Mouse (Mus musculus) kidney, adult 18-20 months (tissue): ENCODE results near the gene Nudt15.
"Not testable (repeated sequence)": the region's sequence is repeated elsewhere in the genome, so short reads cannot be mapped to it uniquely, and the experiment has no call there.

Experiments used
- DNase-seq: peaks from one replicate; pipeline ENCODE4 v3.0.0; 2021

Nudt15 gene

DNA sequence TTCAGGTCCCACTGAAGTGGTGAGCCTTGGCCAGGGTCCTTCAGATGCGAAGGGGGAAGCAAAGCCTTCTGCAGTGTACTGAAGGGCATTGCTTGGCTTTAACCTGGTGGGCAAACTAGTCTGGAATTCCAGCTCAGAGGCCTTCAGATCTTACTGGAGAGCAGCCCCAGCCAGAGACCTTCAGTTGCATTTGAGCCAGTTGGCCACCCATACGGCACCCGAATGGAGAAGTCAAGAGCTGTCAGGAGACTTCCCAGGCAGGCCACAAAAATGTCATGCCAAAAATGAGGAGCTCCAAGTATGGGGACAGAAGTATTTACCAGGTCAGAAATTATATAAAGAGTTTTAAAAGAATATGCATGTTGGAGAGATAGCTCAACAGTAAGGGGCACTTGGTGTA, at the start of gene Nudt15:
Nudt15 (minus strand) TSS at position 192 of the 400 bp plus-strand sequence.
- no peak for DNase-seq

DNA sequence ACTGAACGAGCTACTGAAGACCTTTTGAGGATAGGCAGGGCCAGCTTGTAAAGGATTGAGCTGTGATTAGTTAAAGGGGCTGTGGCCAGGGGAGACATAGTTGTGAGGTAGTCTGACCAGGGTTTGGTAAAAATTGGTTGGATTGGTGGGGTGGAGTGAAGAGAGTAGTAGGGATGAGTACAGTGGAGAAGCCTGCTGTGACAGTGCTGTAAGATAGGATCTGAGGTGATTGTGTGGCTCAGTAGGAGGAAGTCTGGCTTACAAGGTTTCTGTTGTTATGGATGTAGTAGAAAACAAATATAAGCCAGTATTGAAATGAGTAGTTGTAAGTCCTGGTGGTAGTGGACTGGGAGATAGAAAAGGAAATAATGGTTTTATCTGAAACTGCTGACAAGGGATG, 44.1 kb upstream of the Nudt15 start:
- no peak for DNase-seq

DNA sequence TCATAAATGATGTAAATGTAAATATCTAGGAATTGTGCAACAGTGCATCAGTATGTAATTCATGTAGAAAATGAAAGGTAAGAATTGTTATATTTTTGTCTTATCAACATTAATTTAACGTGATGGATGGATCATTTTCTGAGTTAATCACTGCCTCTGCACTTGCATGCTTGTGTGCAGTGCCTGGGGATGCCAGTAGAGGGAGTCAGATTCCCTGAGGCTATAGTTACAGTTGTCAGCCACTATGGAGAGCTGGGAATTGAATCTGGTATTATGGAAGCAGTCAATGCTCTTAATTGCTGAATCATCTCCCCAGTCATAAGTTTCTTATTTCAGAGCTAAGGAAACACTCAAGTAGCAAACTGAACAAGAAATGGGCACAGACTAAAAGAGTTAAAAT, 40.0 kb upstream of the Nudt15 start:
- DNase-seq: no peak

DNA sequence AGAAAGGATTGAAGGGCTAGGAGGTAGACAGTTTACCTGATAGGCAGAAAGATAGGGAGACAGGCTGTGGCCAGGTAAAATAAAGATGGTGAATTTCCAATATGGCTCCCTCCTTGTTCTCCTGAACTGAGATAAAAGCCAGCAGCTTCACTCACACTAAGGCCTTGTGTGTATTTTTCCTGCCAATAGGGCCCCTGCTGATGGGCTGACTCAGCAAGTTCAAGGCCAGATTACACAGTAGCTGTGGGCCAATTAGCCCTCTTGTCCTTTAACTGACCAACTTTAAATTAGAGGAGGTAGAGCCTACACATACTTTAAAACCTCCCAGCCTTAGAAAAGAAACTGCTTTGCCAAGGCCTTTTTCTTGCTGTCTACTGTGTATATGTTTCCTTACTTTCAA, 28.3 kb upstream of the Nudt15 start:
- no peak for DNase-seq

DNA sequence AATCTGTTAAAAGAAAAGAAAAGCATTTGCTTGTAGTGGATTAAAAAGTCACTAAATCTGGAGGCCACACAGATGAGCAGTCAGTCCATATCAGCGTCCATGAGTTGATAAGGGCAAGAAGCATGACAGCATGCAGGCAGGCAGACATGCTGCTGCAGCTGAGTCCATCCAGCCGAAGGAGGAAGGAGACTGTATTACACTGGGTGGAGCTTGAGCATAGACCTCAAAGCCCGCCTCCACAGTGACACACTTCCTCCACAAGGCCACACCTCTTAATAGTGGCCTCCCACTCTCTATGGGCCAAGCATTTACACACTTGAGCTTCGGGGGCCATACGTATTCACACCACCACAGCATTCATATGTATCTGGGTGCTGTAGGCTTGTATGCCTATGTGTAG, 26.0 kb upstream of the Nudt15 start:
- DNase-seq: no peak

DNA sequence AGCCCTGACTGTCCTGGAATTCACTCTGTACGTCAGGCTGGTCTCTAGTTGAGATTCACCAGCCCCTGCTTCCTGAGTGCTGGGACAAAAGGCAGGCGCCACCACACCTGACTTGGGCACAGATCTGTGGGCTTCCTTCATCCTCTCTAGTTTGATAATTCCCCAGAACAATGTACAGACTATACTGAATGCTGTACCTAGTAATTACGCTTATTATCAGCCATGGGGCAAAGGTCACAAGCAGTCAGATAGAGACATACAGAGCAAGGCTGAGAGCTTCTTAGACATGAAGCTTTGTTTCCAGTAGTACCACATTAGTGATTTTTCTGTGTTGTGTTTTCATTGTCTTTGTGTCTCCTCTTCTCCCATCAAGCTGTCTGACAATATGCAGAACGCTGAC, 23.1 kb upstream of the Nudt15 start:
- no peak for DNase-seq

DNA sequence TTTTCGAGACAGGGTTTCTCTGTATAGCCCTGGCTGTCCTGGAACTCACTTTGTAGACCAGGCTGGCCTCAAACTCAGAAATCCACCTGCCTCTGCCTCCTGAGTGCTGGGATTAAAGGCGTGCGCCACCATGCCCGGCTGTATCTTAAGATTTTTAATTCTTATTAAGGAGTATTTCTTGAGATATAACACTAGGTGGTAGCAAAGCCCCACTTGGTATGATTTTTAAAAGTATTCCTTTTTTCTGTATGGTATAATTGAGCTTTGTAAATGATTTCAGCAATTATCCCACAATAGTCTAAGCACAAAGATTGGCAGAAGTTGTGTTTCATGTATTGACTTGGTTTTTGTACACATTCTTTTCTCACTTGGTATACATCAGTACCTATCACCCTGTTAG, 21.8 kb upstream of the Nudt15 start:
- not testable (repeated sequence) for DNase-seq

DNA sequence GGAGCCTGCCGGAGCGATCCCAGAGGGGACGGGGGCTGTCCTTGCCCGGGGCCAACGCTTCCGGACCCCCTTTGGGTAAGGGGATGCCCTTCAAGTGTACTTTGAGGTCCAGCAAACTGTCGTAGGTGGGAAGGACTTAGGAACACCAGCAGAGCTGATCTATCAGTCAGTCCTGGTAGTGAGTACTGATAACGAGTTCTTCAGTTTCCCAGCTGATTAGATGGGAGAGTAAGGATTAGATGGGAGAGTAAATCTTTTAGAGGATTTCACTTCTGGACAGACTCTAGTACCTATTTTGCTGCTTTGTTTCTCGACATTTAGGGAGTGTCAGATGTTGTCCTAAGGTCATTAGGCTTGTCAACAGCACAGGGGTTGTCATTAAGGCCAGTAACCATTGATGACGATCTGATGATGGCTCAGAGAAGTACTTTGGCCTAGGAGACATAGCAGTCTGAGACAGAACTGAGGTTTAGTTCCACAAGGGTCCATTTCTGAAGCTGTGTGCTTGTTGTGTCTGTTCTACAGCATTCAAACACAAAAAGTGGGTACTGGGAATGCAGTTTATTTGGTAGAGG, 5.2 kb upstream of the Nudt15 start:
- no peak for DNase-seq

DNA sequence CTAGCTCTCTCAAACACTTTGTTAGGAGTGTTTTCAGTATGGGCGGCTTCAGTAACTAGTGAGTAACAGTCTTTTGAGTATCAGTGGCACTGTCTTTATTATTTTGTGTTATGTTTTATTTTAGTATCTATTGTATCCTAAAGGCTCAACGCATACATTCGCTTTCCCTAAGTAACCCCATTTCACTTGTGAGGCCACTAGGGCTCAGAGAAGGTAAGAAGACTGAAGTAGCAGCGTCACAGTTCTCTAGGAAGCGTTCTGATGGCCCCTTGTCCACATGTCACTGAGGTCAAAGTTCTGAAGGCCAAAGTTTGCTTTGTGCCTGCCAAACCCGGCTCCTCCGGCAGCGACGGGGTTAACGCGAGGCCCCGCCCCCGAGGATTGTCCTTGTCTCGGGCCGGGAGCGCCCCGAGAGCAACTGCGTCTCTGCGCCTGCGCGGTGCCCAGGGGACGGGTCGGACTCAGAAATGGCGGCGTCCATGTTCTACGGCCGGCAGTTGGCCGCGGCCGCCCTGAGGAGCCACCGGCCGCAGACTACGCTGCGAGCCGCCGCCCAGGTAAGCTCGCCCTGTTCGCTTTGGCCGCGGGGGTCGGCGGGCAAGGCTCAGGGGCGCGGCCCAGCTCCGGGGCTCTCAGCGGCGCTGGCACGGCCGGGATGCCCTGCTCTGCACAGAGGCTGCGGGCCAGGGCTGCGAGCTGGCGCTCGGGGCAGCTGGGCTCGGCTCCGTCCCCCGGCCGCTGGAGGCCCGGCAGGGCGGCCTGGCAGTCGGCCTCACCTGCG, 4.5 kb upstream of the Nudt15 start:
- peak; percentile 96 for DNase-seq

DNA sequence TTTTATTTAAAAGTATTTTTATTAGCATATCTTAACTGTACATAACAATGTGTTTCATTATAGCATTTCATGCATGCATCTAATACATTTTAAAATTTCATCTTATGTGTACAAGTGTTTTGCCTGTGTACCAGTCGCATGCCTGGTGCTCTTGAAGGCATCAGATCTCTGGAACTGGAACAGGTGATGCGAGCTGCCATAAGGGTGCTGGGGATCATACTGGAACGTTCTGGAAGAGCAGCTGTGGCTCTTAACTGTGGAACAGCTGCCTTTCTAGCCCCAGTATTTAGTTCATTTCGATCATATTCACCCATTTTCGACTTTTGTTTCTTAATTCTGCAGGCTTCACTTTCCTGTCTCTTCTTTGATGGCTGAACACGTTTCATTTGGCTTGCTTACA, 3.1 kb upstream of the Nudt15 start:
- DNase-seq: no peak

DNA sequence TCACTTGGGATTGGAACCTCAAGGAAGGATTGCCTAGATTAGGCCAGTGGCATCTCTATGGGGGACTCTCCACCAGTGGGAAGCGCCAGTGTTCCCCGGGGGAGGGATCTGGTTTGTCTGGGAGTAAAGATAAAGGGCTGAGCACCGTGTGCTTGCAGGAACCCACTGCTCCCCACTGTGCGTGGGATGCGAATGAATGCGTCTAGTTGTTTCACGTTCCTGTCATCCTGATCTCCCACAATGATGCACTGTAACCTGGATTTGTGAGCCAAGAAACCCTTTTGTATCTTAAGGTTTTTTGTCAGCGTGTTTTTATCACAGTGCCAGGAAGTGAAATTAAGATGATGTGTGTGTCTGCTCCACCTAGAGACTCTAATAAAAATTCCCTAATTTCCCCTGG, 2.7 kb upstream of the Nudt15 start:
- no peak for DNase-seq

DNA sequence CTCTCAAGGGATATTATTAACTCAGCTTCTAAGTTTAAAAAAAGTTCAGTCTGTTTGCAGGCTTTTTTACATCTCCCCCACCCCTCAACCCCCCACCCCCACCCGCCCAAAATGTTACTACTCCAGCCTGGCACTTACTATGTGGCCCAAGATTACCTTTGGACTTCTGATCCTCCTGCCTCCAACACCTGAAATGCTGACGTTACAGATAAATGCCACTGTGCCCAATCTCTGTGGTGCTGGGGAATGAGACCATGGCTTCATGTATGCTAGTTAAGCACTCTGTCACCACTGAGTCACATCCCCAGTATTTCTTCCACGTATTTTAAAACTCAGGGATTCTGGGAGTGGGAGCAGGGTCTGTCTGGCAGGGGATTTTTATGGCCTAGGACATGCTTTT, 2.2 kb upstream of the Nudt15 start:
- DNase-seq: peak; percentile 14

DNA sequence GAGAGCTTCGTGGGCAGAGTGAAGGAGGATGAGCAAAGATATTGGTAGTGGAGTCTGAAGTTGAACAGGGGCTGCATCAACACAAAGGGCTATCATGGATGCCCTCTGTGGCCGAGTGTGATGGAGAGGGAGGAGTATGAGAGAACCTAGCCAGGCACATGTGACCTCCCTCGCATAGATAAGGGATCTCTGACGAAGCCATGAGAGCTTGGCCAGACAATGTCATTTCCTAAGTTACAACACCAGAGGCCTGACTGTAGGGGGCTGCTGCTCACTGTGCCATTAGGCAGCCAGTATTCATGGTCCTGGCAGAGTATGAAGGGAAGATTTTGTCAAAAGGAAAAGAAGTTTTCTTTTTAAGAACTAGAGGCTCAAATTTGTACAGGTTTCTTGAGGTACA, 1.0 kb downstream of the Nudt15 start:
- no peak for DNase-seq

DNA sequence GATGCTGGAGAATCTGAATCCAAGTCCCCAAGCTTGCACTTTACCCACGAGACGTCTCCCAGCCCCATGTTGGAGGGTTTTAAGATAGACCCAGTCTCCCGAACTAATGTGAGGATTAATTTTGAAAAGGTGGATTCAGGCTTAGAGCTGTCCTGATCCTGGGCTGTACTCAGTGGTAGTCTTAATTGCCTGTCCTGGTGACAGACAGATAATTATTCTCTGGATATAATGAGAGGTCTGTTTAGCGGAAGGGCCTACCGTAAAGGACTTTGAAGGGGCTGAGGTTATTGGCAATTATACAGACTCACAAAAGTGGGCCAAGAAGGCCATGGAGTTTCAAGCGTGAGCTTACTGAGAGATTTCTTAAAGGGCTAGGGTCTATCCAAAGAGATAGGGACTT, 4.3 kb downstream of the Nudt15 start:
- DNase-seq: no peak

DNA sequence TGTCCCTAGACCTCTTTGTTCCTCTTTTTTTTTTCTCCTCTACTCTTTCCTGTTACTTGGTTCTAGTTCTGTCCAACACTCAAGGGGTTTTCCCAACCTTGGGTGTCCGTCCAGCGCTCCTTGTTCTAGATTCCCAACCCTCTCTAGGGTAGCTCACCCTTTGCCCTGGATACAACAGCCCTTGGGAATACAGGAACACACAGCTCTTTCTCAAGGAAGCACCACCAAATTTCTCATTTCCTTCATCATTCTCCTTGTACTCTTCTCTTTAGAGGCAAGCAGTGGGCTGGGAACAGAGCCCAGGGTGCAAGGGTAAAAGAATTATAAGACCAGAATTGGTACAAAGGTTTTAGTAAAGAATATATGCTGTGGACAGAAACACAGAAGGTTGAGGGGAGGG, 12.4 kb downstream of the Nudt15 start:
- no peak for DNase-seq

DNA sequence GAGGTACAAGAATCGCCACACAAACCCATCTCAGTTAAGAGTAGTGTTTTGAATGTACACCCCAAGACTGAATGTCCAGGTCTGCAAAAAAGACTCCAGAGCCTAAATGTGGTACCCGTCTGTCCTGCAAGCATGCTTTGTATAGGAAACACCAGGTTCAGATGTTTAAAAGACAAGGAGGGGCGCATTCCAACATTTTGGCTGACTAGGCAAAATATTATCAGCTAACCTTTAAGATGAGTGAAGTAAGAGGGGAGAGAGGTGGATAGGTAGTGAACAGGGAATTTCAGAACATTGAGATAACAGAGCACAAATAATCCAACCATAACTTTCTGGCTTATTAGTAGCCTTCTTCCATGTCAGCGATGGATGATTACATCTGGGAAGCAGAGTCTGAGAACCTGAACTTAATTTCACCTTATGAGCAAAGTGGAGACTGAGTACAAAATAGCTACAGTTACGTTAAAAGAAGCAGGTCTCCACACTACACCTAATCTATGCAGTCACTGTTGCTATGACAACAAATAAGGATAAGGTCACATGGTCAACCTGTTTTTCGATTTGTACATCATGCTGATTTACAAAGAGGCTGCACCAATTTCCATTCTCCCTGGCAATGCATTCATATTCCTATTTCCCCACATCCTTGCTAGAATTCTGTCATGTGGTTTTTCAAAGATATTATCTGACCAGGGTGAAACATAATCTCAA, 14.1 kb downstream of the Nudt15 start:
- no peak for DNase-seq

DNA sequence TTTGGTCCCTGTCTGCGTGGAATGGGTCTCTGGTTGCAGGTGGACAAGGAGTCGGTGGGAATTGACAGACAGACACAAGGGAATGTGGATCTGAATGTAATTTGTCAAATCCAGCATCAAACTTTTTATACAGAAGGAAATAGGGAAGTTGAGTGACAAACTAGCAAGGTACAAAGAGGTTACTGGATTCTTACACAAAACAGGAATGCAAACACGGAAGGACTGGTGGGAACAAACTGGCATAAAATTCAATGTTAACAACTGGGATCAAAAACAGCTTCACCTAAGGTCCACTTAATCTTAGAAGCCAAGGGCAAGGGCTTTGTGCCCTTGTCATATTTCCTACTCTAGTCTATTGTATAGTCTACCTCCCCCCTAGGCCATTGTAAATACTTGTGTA, 19.4 kb downstream of the Nudt15 start:
- DNase-seq: not testable (repeated sequence)

DNA sequence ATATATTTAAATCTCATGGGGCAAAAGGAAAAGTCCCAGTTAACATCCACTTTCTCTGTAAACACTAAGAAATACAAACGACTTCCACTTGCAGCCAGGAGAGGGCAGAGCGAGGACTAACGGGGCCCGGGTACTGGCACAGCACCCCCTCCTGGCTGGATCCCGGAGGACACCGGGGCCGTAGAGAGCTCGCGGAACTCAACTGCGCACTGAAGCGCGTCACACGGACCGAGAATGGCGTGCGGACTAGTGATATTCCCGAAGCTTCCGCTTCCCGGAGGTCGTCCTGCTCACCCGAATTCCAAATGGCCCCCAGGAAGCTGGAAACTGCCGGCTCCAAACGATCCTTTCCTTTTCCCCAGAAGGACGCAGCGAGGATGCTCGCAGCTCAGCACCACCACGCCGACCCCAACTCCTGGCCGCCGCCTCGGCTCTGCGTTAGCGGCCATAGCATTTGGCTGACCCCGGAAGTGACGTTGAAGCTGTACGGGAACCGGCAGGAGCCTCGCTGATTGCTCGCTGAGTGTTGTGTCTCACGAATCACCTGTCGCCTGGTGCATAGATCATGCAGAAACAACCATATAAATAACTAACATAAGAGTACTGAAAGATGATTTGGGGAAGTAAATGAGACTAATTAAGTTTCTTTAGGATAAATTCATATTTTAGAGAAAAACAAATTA, 23.1 kb downstream of the Nudt15 start, which contains the start of gene Sucla2:
Sucla2 (plus strand) TSS at position 554 of the 683 bp plus-strand sequence.
- DNase-seq: peak; percentile 97

DNA sequence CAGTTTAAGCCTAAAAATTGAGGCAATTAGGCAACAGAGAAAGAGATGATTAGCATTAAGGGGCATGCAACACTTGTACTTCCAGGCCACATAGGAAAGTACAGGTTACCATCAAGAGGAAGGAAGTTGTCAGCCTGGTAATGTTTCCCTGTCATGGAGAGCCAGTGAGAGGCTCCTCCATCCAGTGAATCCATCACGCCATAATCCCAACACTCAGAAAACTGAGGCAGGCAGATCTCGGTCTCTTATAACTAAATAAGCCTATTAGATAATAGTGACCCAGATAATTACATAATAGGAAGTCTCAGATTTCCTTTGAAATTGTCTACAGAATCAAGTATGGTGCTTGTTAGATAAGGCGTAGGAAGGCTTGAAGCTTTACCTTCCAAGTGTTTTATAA, 23.9 kb downstream of the Nudt15 start:
- no peak for DNase-seq

DNA sequence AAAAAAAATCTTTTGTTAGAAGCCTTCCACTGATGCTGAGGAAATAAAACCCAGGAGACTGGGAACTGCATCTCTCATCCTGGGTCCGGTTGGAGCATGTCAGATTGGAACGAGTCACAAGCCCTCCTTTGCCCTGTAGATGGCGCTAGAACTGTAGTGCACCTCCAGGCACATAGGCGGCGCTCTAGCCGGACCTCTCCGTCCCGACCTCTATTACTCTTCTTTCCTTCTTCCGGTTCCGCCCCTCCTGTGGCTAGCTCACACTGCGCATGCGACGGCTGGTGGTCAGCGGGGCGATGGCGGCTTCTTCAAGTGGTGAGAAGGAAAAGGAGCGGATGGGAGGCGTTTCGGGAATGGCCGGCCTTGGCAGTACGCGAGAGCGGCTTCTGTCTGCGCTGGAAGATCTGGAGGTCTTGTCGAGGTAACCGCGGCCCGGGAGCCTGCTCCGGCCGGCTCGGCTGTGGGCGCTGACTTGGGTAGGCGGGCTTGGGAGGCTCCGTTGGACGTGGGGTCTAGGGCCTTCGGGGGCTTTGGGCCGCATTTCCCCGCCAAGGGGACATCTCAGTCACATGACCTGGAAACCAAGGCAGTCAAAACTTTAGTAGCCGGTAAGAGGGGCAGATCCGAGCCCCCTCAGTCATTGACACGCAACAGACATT, 38.1 kb downstream of the Nudt15 start, which contains the start of gene Med4:
Med4 (plus strand) TSS at position 261 of the 659 bp plus-strand sequence.
- peak; percentile 96 for DNase-seq

DNA sequence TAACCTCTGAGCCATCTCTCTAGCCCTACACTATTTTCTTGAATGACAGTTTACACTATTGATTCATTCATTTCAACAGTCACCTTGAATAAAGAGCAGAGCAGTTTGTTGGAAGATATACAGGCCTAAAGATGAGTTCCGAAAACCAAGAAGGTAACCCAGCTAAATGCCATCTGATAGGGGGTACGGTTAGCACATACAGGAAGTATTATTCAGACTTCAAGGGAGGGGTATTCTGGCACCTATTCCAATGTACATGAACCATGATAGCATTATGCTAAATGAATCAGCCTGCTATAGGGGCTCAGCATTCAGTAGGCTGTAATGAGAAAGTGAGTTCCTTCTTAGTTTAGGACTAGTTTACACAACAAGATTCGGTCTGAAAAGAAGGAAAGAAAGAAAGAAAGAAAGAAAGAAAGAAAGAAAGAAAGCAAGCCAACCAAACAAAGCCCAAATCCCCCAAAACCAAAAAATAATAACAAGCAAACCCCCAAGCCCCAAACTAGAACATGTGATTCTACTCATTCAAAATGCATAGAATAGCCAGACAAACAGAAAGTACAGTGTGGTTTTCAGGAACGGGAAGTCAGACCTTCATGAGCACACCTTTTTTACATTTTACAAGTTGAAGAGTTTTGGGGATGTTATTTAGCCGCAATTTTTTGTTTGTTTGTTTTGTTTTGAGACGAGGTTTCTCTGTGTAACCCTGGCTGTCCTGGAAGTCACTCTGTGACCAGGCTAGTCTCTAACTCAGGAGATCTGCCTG, 39.2 kb downstream of the Nudt15 start:
- no peak for DNase-seq
